Mouse (Mus musculus) liver, embryonic 14.5 days (tissue): ENCODE measurements around the gene Asna1.

Source experiments
- CTCF ChIP-seq: IDR thresholded peaks from 2 replicates; pipeline ENCODE4 v1.5.1; 2016; ENCODE audit warnings: antibody characterized with exemption, low read depth, control low read depth
- EP300 ChIP-seq: IDR thresholded peaks from 2 replicates; pipeline ENCODE4 v1.6.1; 2016; ENCODE audit warnings: antibody characterized with exemption, low read depth

- TF ChIP-seq CTCF (no peak), EP300 (no peak)
Measured at GRCm38 (mm10) chr8:84990836-84991235, 34.2 kb downstream of the Asna1 start.
